Mouse (Mus musculus): ENCODE data around the gene Kcna1. TPM values are rescaled to one million over a fixed set of nuclear protein-coding genes. Genes with fewer than 3 reads are reported as not detected.

Gene Kcna1
- polyA plus RNA-seq (2014; fragmentation: Nextera tagmentation; extraction: Ambion mirVana) = 0.39 and 0.53 TPM in 2 replicates

- WGBS = 8% methylated on average over 8 of the region's 8 CpGs
Measured at GRCm38 (mm10) chr6:126646381-126646780, at the start of gene Kcna1. Gene Kcna1, minus strand, starts transcription at chr6:126646384.

DNA sequence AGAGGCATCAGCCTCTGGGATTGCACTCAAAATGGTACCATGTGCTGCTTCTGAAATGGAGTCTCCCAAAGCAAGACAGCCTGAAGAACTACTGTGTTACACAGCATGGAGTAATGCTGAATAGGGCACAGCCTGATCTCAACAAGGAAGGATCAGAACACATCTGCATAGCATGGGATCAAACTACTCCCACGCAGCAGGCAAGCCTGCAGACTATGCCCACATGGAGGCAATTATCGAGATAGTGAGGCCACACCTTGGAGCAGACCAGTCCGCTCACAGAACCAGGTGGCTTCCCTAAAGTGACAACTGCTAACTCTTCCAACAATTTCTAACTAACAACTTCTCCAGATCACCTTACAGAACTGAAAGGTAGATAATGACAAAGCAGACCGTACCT lies 40.9 kb upstream of the Kcna1 start:
- DNase-seq (ENCODE audit: low spot score) = no peak
- no peak overlapping the region for H3K27ac ChIP-seq (ENCODE audit: low read depth, low read length)
- no peaks in the 10 kb centered on the region for H3K4me1 ChIP-seq (replicated peaks; ENCODE audit: control insufficient read depth, insufficient read depth, low read length)
- no peaks in the 10 kb centered on the region for H3K36me3 ChIP-seq (ENCODE audit: control insufficient read depth, insufficient read depth, low read length)
- ATAC-seq (replicated peaks; ENCODE audit: low FRiP score) = no peak
- no peak overlapping the region for H3K9ac ChIP-seq (ENCODE audit: low read length)
- H3K4me3 ChIP-seq (ENCODE audit: low read depth, low read length) = no peak overlapping the region
- H3K9me3 ChIP-seq (ENCODE audit: control insufficient read depth, low read length) = no peaks in the 10 kb centered on the region
- no peak overlapping the region for H3K4me2 ChIP-seq (ENCODE audit: low read depth, low read length, severe bottlenecking)
- 67% methylated on average over 4 of the region's 4 CpGs for WGBS
- no peaks in the 10 kb centered on the region for H3K27me3 ChIP-seq (ENCODE audit: control insufficient read depth, insufficient read depth, low read length)

More at GRCm38 (mm10) chr6:126646381-126646780, at the start of gene Kcna1:
- ATAC-seq (replicated peaks; ENCODE audit: low FRiP score) (no peak), DNase-seq (ENCODE audit: low spot score) (no peak)
- peak within 1 kb of the TSS; percentile 98 for H3K4me2 ChIP-seq (ENCODE audit: low read depth, low read length, severe bottlenecking)
- peaks cover 8% of the 10 kb centered on the region; the same call in 1 of the 2 replicates for H3K4me1 ChIP-seq (replicated peaks; ENCODE audit: control insufficient read depth, insufficient read depth, low read length)
- peak within 1 kb of the TSS; percentile 10; the same call in 1 of the 2 replicates for H3K9ac ChIP-seq (ENCODE audit: low read length)
- no peaks in the 10 kb centered on the region for H3K36me3 ChIP-seq (ENCODE audit: control insufficient read depth, insufficient read depth, low read length)
- peak within 1 kb of the TSS; percentile 50 for H3K4me3 ChIP-seq (ENCODE audit: low read depth, low read length)
- H3K27ac ChIP-seq (ENCODE audit: low read depth, low read length) = no peak within 1 kb of the TSS
- H3K27me3 ChIP-seq (ENCODE audit: control insufficient read depth, insufficient read depth, low read length) = peaks cover 49% of the 10 kb centered on the region
- H3K9me3 ChIP-seq (ENCODE audit: control insufficient read depth, low read length) = no peaks in the 10 kb centered on the region

DNA sequence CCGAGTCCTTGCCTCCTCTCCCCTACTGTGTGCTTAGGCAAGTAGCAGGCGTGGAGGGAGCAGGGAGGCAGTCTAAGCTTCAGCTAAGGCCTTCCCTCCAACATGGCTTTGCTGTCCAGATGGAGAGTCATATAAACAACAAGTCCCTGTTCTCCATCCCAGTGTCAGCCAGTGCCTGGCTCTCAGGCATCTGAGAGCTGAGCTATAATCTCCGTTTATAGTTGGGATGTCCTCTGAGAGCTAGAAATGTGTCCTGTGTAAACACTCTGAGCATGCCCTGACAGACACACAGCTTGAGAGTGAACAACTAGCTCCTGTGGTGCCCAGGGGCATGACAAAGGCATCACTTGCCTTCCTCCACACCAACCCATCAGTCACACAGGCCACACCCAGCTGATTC lies 39.0 kb upstream of the Kcna1 start:
- 76% methylated on average over 3 of the region's 3 CpGs for WGBS
- Histone ChIP-seq H3K36me3 (ENCODE audit: control insufficient read depth, insufficient read depth, low read length) (no peaks in the 10 kb centered on the region), H3K9ac (ENCODE audit: low read length) (no peak overlapping the region), H3K4me1 (replicated peaks; ENCODE audit: control insufficient read depth, insufficient read depth, low read length) (no peaks in the 10 kb centered on the region), H3K4me2 (ENCODE audit: low read depth, low read length, severe bottlenecking) (no peak overlapping the region), H3K27ac (ENCODE audit: low read depth, low read length) (no peak overlapping the region), H3K4me3 (ENCODE audit: low read depth, low read length) (no peak overlapping the region), H3K27me3 (ENCODE audit: control insufficient read depth, insufficient read depth, low read length) (no peaks in the 10 kb centered on the region), H3K9me3 (ENCODE audit: control insufficient read depth, low read length) (no peaks in the 10 kb centered on the region)
- no peak for ATAC-seq (replicated peaks; ENCODE audit: low FRiP score)
- DNase-seq (ENCODE audit: low spot score) = no peak

GRCm38 (mm10) chr6:126678961-126679360 lies 32.8 kb upstream of the Kcna1 start:
- Histone ChIP-seq H3K4me1 (replicated peaks; ENCODE audit: control insufficient read depth, insufficient read depth, low read length) (no peaks in the 10 kb centered on the region), H3K36me3 (ENCODE audit: control insufficient read depth, insufficient read depth, low read length) (no peaks in the 10 kb centered on the region), H3K4me2 (ENCODE audit: low read depth, low read length, severe bottlenecking) (no peak overlapping the region), H3K27me3 (ENCODE audit: control insufficient read depth, insufficient read depth, low read length) (no peaks in the 10 kb centered on the region), H3K9ac (ENCODE audit: low read length) (no peak overlapping the region), H3K9me3 (ENCODE audit: control insufficient read depth, low read length) (no peaks in the 10 kb centered on the region), H3K27ac (ENCODE audit: low read depth, low read length) (no peak overlapping the region), H3K4me3 (ENCODE audit: low read depth, low read length) (no peak overlapping the region)
- ATAC-seq (replicated peaks; ENCODE audit: low FRiP score) (no peak), DNase-seq (ENCODE audit: low spot score) (peak; percentile 70)
- WGBS = 64% methylated on average over 7 of the region's 7 CpGs

GRCm38 (mm10) chr6:126667001-126667400 lies 20.8 kb upstream of the Kcna1 start:
- H3K9ac ChIP-seq (ENCODE audit: low read length) = no peak overlapping the region
- H3K36me3 ChIP-seq (ENCODE audit: control insufficient read depth, insufficient read depth, low read length) = no peaks in the 10 kb centered on the region
- ATAC-seq (replicated peaks; ENCODE audit: low FRiP score) (no peak), DNase-seq (ENCODE audit: low spot score) (no peak)
- no peaks in the 10 kb centered on the region for H3K9me3 ChIP-seq (ENCODE audit: control insufficient read depth, low read length)
- no peaks in the 10 kb centered on the region for H3K4me1 ChIP-seq (replicated peaks; ENCODE audit: control insufficient read depth, insufficient read depth, low read length)
- no peaks in the 10 kb centered on the region for H3K27me3 ChIP-seq (ENCODE audit: control insufficient read depth, insufficient read depth, low read length)
- 89% methylated on average over 5 of the region's 5 CpGs for WGBS
- no peak overlapping the region for H3K4me3 ChIP-seq (ENCODE audit: low read depth, low read length)
- H3K27ac ChIP-seq (ENCODE audit: low read depth, low read length) = no peak overlapping the region
- H3K4me2 ChIP-seq (ENCODE audit: low read depth, low read length, severe bottlenecking) = no peak overlapping the region

DNA sequence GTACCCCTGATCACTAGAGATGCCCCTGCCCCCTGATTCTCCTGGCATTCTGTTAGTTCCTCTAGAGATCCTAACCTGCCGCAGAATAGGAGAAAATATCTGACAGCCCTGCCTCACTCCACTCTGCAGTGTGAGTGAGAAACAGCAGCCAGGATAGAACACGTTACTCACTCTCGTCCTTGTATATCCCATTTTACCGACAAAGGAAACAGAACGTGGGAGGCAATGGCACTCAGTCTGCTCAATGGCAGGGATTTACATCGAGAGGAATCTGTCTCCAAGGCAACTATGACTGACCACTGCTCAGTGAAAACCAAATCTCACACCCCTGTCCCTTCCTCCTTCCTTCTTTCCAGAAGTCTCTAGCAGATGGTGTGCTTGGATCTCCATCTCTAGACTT lies 19.9 kb upstream of the Kcna1 start:
- DNase-seq (ENCODE audit: low spot score) = no peak
- no peaks in the 10 kb centered on the region for H3K4me1 ChIP-seq (replicated peaks; ENCODE audit: control insufficient read depth, insufficient read depth, low read length)

DNA sequence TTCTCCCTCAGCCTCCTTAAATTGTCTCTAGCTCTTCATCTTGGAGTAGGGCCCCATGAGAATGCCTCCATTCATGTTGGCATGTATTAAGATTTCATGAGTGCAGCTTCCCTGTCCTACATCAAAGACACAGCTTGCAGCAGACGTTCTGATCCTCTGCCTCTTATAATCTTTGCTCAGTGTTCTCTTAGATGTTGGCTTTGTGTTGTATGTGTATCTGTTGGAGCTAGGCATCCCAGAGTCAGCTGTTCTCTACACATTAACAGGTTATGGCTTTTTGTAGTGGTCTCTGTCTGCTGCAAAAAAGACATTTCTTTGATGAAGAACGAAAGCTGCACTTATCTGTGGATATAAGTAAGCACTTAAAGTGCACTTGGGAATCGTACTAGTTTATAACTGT lies 18.4 kb upstream of the Kcna1 start:
- Histone ChIP-seq H3K9me3 (ENCODE audit: control insufficient read depth, low read length) (no peaks in the 10 kb centered on the region), H3K27ac (ENCODE audit: low read depth, low read length) (no peak overlapping the region), H3K4me3 (ENCODE audit: low read depth, low read length) (no peak overlapping the region), H3K36me3 (ENCODE audit: control insufficient read depth, insufficient read depth, low read length) (no peaks in the 10 kb centered on the region), H3K27me3 (ENCODE audit: control insufficient read depth, insufficient read depth, low read length) (no peaks in the 10 kb centered on the region), H3K9ac (ENCODE audit: low read length) (no peak overlapping the region), H3K4me1 (replicated peaks; ENCODE audit: control insufficient read depth, insufficient read depth, low read length) (no peaks in the 10 kb centered on the region), H3K4me2 (ENCODE audit: low read depth, low read length, severe bottlenecking) (no peak overlapping the region)
- ATAC-seq (replicated peaks; ENCODE audit: low FRiP score) (no peak), DNase-seq (ENCODE audit: low spot score) (no peak)
- 85% methylated on average over 3 of the region's 3 CpGs for WGBS

More for the DNA sequence above, 19.9 kb upstream of the Kcna1 start:
- no peaks in the 10 kb centered on the region for H3K36me3 ChIP-seq (ENCODE audit: control insufficient read depth, insufficient read depth, low read length)
- no peak for ATAC-seq (replicated peaks; ENCODE audit: low FRiP score)
- no peak overlapping the region for H3K9ac ChIP-seq (ENCODE audit: low read length)
- H3K27ac ChIP-seq (ENCODE audit: low read depth, low read length) = no peak overlapping the region
- no peak overlapping the region for H3K4me2 ChIP-seq (ENCODE audit: low read depth, low read length, severe bottlenecking)
- 55% methylated on average over 6 of the region's 6 CpGs for WGBS
- no peaks in the 10 kb centered on the region for H3K27me3 ChIP-seq (ENCODE audit: control insufficient read depth, insufficient read depth, low read length)
- no peak overlapping the region for H3K4me3 ChIP-seq (ENCODE audit: low read depth, low read length)
- H3K9me3 ChIP-seq (ENCODE audit: control insufficient read depth, low read length) = no peaks in the 10 kb centered on the region

- Histone ChIP-seq H3K27ac (ENCODE audit: low read depth, low read length) (no peak overlapping the region), H3K4me1 (replicated peaks; ENCODE audit: control insufficient read depth, insufficient read depth, low read length) (no peaks in the 10 kb centered on the region), H3K9me3 (ENCODE audit: control insufficient read depth, low read length) (no peaks in the 10 kb centered on the region), H3K4me3 (ENCODE audit: low read depth, low read length) (no peak overlapping the region), H3K27me3 (ENCODE audit: control insufficient read depth, insufficient read depth, low read length) (no peaks in the 10 kb centered on the region), H3K4me2 (ENCODE audit: low read depth, low read length, severe bottlenecking) (no peak overlapping the region), H3K9ac (ENCODE audit: low read length) (no peak overlapping the region), H3K36me3 (ENCODE audit: control insufficient read depth, insufficient read depth, low read length) (no peaks in the 10 kb centered on the region)
- 72% methylated on average over 2 of the region's 2 CpGs for WGBS
- DNase-seq (ENCODE audit: low spot score) = no peak
- ATAC-seq (replicated peaks; ENCODE audit: low FRiP score) = no peak
Measured at GRCm38 (mm10) chr6:126657646-126658394, 11.6 kb upstream of the Kcna1 start.

DNA sequence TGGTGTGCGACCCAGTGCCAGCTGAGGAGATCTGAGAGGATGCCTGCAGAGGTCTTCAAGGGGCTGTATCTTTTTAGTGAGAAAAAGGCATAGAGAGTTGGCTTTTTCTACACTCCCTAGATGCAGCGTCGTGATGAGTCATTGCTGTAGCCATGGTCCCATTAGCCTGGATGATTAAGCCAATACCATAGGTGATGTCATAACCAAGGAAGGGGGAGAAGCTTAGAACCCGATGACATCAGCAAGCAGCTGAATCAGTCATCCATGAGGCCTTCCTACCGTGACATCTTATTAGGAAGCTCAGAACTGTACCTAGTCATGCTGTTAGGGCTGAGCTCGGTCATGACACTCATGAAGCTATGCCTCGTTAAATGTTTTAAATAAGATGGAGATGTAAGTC lies 7.4 kb upstream of the Kcna1 start:
- 83% methylated on average over 7 of the region's 7 CpGs for WGBS
- no peaks in the 10 kb centered on the region for H3K36me3 ChIP-seq (ENCODE audit: control insufficient read depth, insufficient read depth, low read length)
- no peak overlapping the region for H3K4me3 ChIP-seq (ENCODE audit: low read depth, low read length)
- no peak overlapping the region for H3K9ac ChIP-seq (ENCODE audit: low read length)
- ATAC-seq (replicated peaks; ENCODE audit: low FRiP score) = no peak
- H3K4me1 ChIP-seq (replicated peaks; ENCODE audit: control insufficient read depth, insufficient read depth, low read length) = no peaks in the 10 kb centered on the region
- H3K4me2 ChIP-seq (ENCODE audit: low read depth, low read length, severe bottlenecking) = no peak overlapping the region
- H3K27ac ChIP-seq (ENCODE audit: low read depth, low read length) = no peak overlapping the region
- no peak for DNase-seq (ENCODE audit: low spot score)
- H3K27me3 ChIP-seq (ENCODE audit: control insufficient read depth, insufficient read depth, low read length) = no peaks in the 10 kb centered on the region
- no peaks in the 10 kb centered on the region for H3K9me3 ChIP-seq (ENCODE audit: control insufficient read depth, low read length)

Data from forebrain, embryonic 11.5 days (tissue).